In genomic region chr8:128561016-128561415, GRCm38 (mm10) we compare ENCODE assay signal across 30 mouse cellular contexts.
"Had no signal": no experiment of that assay in that cellular context is flagged by ENCODE, and none has a peak within 500 bp of the region (broad histone marks: within the 10 kb centered on the region; RNA-seq: fewer than 3 reads in every experiment).

No protein-coding gene starts in this region.

- H3K4me1 ChIP-seq: limb, embryonic 12.5 days; liver, embryonic 15.5 days; lung, embryonic 15.5 days; midbrain, embryonic 13.5 days; neural tube, embryonic 12.5 days had no signal

- H3K27ac ChIP-seq: limb, embryonic 10.5 days; limb, embryonic 12.5 days; limb, embryonic 13.5 days; limb, embryonic 15.5 days; liver, embryonic 12.5 days; liver, embryonic 13.5 days; liver, embryonic 14.5 days; liver, embryonic 15.5 days; lung, embryonic 15.5 days; macrophage; midbrain, embryonic 10.5 days; midbrain, embryonic 12.5 days; midbrain, embryonic 13.5 days; neural tube, embryonic 12.5 days had no signal

- H3K4me2 ChIP-seq: limb, embryonic 12.5 days; limb, embryonic 13.5 days; limb, embryonic 15.5 days; liver, embryonic 11.5 days; liver, embryonic 12.5 days; liver, embryonic 13.5 days; liver, embryonic 15.5 days; lung, embryonic 14.5 days; lung, embryonic 15.5 days; midbrain, embryonic 12.5 days; midbrain, embryonic 13.5 days; neural tube, embryonic 12.5 days had no signal

- H3K36me3 ChIP-seq: limb, embryonic 10.5 days; limb, embryonic 12.5 days; limb, embryonic 13.5 days; limb, embryonic 15.5 days; liver, embryonic 12.5 days; liver, embryonic 13.5 days; liver, embryonic 15.5 days; lung, embryonic 15.5 days; midbrain, embryonic 10.5 days; midbrain, embryonic 12.5 days; midbrain, embryonic 13.5 days; neural tube, embryonic 12.5 days had no signal

- H3K4me3 ChIP-seq: limb, embryonic 10.5 days; limb, embryonic 12.5 days; limb, embryonic 13.5 days; limb, embryonic 15.5 days; liver, embryonic 12.5 days; liver, embryonic 13.5 days; liver, embryonic 15.5 days; lung, embryonic 15.5 days; megakaryocyte, embryonic 14.5 days; midbrain, embryonic 10.5 days; midbrain, embryonic 12.5 days; midbrain, embryonic 13.5 days; myocyte; neural tube, embryonic 12.5 days had no signal

- H3K9me3 ChIP-seq: limb, embryonic 10.5 days; limb, embryonic 12.5 days; limb, embryonic 13.5 days; limb, embryonic 15.5 days; liver, embryonic 12.5 days; liver, embryonic 13.5 days; liver, embryonic 15.5 days; lung, embryonic 15.5 days; midbrain, embryonic 10.5 days; midbrain, embryonic 12.5 days; midbrain, embryonic 13.5 days; neural tube, embryonic 12.5 days had no signal

- ATAC-seq: liver, embryonic 12.5 days; liver, postnatal 0 days; lung, postnatal 0 days; midbrain, embryonic 13.5 days; midbrain, embryonic 16.5 days had no signal

- H3K27me3 ChIP-seq: limb, embryonic 12.5 days; limb, embryonic 13.5 days; limb, embryonic 15.5 days; liver, embryonic 12.5 days; liver, embryonic 13.5 days; liver, embryonic 15.5 days; lung, embryonic 15.5 days; midbrain, embryonic 12.5 days; midbrain, embryonic 13.5 days; neural tube, embryonic 12.5 days had no signal

- DNase-seq: left cerebral cortex, postnatal 4 days; liver; liver, embryonic 13.5 days; liver, postnatal 0 days; lung, adult 18-20 months; lung, adult 2 months; lung, embryonic 14.5 days; lung, postnatal 10 days; lung, postnatal 14 days; lung, postnatal 36 days; lung, postnatal 4 days; midbrain, embryonic 14.5 days had no signal

- H3K9ac ChIP-seq: limb, embryonic 12.5 days; limb, embryonic 13.5 days; limb, embryonic 15.5 days; liver, embryonic 12.5 days; liver, embryonic 13.5 days; liver, embryonic 14.5 days; liver, embryonic 15.5 days; liver, postnatal 0 days; lung, embryonic 14.5 days; lung, embryonic 15.5 days; midbrain, embryonic 12.5 days; midbrain, embryonic 13.5 days; neural tube, embryonic 12.5 days had no signal
